Mouse (Mus musculus): ENCODE data around the gene Btbd3.

GRCm38 (mm10) chr2:138283856-138284255, 27.5 kb downstream of the Btbd3 start:
- TF ChIP-seq CTCF (IDR thresholded peaks at IDR 0.05; ENCODE audit: low read depth): no peak
- TF ChIP-seq EP300 (IDR thresholded peaks at IDR 0.05; ENCODE audit: low read depth): no peak
